Mouse (Mus musculus) heart, postnatal 25 days (tissue): ENCODE data around the gene Cdon. TPM values are rescaled to one million over a fixed set of nuclear protein-coding genes. Genes with fewer than 3 reads are reported as not detected.

Source experiments
- DNase-seq: peaks from one replicate; pipeline ENCODE4 v3.0.0; 2022; ENCODE audit warnings: low spot score
- intact Hi-C: fragments of 180-260 bp; cut with DNase I; formaldehyde crosslinking; loops from one replicate; pipeline ENCODE4 v1.15.1; 2025
- total RNA-seq, 2 experiments: library from RNA; stranded (reverse); gene quantifications; 2 replicates each; pipeline ENCODE4 v1.2.3; 2021

Gene Cdon
- 10 to 100 TPM; 14.0 to 16.1 TPM for total RNA-seq

DNA sequence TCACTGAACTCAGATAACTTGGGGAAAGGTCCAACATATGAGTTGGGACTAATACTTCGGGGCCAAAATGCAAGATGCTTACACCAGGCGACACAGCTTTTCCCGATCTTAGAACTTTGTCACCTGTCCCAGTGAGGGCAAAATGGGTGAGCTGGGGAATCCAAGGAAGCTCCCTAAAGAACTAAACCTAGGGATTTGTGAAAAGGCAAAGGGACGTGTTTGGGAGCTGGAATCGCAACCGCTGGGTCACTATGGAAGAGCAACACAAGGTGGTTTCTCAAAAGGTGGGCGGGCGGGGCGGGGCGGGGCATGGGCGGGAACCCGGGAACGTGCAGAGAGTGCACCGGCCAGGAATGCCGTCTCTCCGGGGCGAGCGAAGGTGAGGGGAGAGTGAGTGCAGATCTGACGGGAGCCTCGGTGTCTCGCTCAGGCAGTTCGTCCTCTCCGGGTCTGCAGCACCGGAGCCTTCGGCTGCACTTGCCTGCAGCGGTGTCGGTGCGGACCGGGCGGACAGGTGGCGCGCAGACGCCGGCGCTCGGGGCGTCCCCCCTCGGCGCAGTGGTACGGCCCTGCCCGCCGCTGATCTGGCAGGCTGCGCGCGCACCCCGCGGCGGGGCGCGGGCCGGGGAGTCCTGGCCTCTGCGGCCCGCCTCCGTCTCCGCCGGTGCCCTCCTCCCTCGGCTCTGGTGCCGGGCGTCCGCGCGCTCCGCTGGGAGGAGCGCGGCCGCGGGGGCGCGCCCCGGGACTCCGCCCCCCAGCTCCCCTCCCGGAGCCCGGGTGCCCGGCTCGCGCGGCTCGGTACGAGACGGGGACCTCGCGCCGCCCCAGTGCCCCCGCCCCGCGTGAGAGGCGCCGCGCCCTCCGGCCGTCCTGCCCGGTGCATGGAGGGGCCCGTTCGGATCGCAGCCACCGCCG lies at the start of gene Cdon:
Gene Cdon (plus strand): TSS at position 324 of the 915 bp plus-strand sequence.
- intact Hi-C loops: loop anchor here (5.0 to 10.0 kb wide), 3 partner anchors 104 to 154 kb away; partner anchors contain the start of genes Fam118b and Rpusd4
- peak; percentile 89 for DNase-seq

- DNase-seq: no peak
Observed at GRCm38 (mm10) chr9:35372324-35373101, 48.4 kb upstream of the Cdon start.

GRCm38 (mm10) chr9:35377916-35378315 lies 43.0 kb upstream of the Cdon start:
- intact Hi-C loops: no loop called here
- no peak for DNase-seq

More at GRCm38 (mm10) chr9:35372324-35373101, 48.4 kb upstream of the Cdon start:
- intact Hi-C loops: no loop called here

GRCm38 (mm10) chr9:35378991-35379390 lies 41.9 kb upstream of the Cdon start:
- DNase-seq: no peak
- intact Hi-C loops: no loop called here

DNA sequence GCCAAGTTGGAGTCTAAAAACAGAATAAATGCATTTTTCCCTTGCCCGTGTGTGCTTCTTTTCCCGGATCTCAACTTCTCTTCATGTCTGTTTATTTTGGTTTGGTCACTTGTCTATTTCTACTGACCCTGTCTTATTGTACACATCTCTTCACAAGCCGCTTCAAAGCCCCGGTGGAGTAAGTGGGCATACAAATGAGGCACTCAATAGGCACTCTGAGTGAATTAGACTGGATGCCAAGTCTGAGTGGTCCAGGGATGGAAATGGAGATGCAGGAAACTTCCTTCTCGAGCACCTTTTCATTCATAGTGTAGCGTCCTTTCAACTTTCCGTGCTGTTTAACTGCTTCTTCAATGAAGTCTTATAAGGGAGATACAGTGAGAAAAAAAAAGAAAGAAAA lies 21.0 kb upstream of the Cdon start:
- intact Hi-C loops: no loop called here
- DNase-seq: no peak

- DNase-seq: no peak
- intact Hi-C loops: no loop called here
Observed at GRCm38 (mm10) chr9:35400398-35400797, 20.5 kb upstream of the Cdon start.

- DNase-seq: no peak
- intact Hi-C loops: no loop called here
Observed at GRCm38 (mm10) chr9:35400831-35401230, 20.1 kb upstream of the Cdon start.

DNA sequence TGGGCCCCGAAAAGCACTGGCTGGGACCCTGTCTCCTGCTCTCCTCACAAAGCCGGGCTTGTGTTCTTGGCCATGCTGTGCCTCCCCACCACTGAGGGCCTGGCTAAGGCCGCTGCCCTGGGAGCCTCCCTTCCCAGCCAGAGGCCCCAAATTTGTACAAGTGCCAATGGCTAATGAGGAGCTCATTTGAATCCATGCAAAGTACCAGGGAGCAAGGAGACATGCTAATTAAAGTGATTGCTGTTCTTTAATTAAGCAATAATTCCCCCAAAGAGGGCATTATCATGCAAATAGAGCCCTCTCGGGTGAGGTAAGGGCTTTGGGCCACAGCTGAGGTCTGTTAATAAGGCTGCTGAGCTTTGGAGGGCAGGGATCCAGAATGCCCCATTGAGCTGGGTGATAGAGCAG lies 18.3 kb upstream of the Cdon start:
- intact Hi-C loops: no loop called here
- no peak for DNase-seq

- intact Hi-C loops: no loop called here
- no peak for DNase-seq
Observed at GRCm38 (mm10) chr9:35403490-35403889, 17.4 kb upstream of the Cdon start.

DNA sequence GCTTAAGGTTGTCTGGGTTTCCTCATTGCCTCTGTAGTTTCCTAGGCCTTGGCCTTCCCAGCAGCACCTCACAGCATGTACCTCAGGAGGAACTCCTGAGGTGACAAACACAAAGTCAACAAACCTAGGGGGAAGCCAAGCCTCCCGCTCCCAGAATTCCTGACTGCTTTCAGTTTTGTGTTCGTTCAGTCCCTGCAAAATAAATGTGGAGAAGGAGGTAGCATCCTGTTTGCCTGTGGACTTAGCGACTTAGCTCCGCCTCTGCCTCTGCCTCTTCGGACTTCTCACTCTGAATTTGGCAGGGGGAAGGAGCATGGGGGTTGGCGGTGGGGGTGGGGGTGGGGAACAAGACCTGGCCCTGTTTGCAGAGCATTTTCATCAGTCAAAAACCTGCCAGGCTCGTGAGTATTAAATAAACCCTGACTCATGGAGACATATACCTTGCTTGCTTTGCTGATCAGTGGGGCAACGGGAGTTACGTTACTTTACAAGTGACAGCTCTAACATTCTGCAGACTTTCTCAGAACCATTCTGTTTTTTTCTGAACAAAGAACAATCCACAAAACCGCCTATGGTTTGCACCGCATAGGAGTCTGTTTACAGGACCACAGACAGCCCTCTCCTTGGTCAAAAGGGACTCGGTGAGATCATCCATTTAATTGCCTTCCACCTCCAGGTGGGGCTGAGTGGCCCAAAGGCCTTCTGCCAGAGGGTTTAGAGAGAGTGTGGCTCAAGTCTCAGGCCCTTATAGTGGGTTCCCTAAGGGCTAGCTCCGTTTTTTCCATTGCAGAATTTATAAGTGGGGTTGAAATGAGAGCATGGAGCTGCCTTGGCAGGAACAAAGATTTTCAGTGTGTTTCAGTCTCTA lies 15.7 kb upstream of the Cdon start:
- DNase-seq: no peak
- intact Hi-C loops: no loop called here

GRCm38 (mm10) chr9:35411225-35411965 lies 9.5 kb upstream of the Cdon start:
- intact Hi-C loops: no loop called here

DNA sequence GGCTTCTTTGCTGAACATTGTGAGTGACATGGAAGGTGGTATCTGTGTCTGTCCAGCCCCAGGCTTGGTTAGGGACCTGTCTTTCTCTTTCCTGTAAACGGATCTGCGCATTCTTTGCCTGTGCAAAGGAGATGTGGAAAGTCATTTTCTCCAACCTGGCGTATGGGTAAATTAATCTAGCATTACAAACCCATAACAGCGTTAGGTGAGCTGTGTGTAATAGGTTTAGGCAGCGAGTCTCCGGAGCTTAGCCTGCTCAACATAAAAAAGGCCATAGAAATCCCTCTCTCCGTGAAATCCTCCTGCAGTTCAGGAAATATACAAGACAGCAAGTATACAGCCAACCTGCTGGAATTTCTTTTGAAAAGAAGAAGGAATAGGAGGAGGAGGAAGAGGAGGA lies 9.0 kb upstream of the Cdon start:
- DNase-seq: no peak
- intact Hi-C loops: no loop called here

More at GRCm38 (mm10) chr9:35411225-35411965, 9.5 kb upstream of the Cdon start:
- no peak for DNase-seq

DNA sequence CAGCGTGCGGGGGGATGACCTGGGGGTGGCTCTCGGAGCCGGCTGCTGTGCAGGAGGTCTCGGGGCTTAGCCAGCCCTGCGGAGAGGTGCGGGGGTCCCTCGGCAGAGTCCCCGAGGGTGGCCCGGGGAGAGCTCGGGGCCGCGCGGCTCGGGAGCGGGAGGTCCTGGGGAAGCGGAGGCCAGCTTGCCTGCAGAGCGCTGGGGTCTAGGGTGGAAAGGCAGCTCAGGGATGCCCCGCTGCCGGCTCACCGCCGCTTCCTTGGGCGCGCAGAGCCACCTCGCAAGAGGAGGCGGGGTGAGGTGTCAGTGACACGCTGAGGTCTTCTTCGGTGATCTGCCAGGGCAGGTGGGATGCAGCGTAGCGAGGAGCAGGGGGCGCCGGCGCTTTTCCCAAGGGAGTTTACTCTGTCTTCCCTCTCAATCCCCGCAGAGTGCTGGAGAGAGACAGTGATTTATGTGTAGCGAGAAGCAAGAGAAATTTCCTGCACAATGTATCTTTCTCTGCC lies 855 bp downstream of the Cdon start:
- intact Hi-C loops: loop anchor here (5.0 to 10.0 kb wide), 3 partner anchors 103 to 154 kb away; partner anchors contain the start of genes Fam118b and Rpusd4
- no peak for DNase-seq

DNA sequence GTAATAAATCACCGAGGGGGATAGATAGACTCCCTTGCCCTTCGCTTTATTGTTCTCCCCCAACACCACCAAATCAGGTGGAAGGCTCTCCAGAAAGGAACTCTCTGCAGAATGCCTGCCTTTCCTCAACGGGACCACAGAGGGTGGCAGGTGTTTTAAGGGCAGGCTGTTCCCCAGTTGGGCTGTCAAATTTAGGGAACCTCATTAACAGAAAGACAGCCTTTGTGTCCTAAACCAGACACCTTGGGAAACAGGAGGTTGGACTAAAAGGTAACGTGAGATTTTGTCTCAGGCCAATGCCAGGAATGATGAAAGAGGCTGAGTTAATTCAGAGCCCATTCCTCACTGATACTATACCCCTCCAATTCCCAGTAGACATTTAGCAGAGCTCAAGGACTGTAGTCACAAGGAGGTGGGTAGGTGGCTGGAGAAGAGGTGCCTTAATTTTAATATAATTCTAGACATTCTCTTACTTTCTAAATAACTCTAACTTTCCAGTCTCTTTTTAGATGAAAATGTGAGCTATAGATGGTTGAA lies 1.5 kb downstream of the Cdon start:
- no peak for DNase-seq
- intact Hi-C loops: loop anchor here (5.0 to 10.0 kb wide), 3 partner anchors 102 to 155 kb away; partner anchors contain the start of genes Fam118b and Rpusd4

DNA sequence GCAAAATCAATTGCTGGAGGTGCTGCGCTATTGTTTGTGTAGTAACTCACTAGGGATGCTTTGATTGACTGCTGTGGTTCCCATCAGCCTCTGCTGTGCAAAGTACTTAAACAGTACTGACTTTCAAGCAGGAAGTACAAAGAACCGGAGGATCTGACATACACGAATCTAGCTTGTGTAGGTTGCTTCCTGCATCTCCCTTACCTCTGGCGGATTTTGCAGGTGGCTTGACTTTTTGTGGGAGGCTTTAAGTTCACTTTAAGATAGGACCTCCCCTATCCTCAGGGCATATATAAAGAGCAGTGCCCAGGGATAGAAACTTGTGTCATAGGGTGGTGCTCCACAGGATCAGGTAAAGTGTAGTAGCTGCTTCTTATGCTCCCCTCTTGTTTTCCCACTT lies 2.3 kb downstream of the Cdon start:
- intact Hi-C loops: loop anchor here (5.0 to 10.0 kb wide), 3 partner anchors 102 to 156 kb away; partner anchors contain the start of genes Fam118b and Rpusd4
- no peak for DNase-seq

DNA sequence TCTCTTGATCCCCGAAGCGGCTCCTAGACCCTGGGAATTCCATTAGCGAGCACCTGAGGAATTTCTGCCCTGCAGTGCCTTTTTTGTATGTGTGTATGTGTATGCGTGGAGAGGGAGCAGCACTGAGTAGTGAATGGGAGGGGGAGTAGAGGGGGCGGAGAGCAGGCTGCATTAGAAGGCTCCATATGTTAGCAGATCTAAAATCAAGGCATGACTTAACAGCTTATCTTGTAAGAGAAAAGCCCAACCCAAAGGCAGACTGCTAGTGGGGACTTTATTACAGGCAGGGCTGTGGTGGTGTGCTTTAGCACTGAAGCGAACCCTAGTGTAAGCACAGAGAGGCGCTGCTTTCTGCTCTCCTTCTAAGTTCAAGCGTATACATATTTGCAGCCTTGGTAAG lies 3.7 kb downstream of the Cdon start:
- intact Hi-C loops: loop anchor here (5.0 to 10.0 kb wide), 3 partner anchors 100 to 157 kb away; partner anchors contain the start of genes Fam118b and Rpusd4
- DNase-seq: no peak

DNA sequence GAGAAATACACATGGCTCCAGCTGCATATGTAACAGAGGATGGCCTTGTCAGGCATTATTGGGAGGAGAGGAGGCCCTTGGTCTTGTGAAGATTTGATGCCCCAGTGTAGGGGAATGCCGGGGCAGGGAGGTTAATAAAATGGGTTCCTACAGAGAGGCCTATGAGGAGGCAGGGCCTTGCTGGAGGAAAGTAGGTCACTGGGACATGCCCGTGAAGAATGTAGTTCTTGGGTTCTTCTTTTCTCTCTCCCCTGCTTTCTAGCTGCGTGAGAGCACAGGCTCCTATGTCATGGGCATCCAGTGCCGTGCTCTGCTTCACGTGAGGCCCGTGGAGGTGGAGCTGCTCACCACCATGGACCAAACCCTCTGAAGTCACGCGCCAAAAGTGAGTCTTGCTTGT lies 9.5 kb downstream of the Cdon start:
- DNase-seq: no peak
- intact Hi-C loops: no loop called here

DNA sequence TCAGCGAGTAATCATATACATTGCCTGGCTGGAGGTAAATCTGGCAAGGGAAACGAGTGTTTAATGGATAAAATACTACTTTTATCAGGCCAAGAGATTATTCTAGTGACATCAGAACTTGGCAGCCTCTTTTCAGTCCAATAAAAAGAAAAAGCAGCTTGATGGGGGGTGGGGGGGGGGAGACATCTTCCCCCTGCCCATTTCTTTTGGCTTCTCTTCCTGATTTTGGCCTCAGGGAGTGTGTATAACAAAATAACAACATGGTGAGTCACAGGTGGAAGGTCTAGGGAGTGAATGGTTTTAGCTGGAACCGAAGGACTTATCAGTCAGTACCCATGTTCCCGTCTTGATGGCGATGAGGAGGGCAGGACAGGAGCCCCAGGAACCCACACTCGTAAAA lies 10.5 kb downstream of the Cdon start:
- intact Hi-C loops: no loop called here

More for the DNA sequence above, 10.5 kb downstream of the Cdon start:
- no peak for DNase-seq
